Mouse (Mus musculus) liver, embryonic 15.5 days (tissue): ENCODE data around the gene Dapk2. TPM values are rescaled to one million over a fixed set of nuclear protein-coding genes. Genes with fewer than 3 reads are reported as not detected.

ENCODE experiments used
- ATAC-seq: fragments of 200-750 bp; cut with Nextera tagmentation; 2 replicates; pipeline ENCODE4 v1.8.0; 2017; ENCODE audit warnings: moderate number of reproducible peaks, mild to moderate bottlenecking, moderate library complexity; ENCODE audit not compliant: insufficient read depth
- H3K27ac ChIP-seq: fragments of 300-500 bp; sonication (generic); replicated peaks from 2 replicates; pipeline ENCODE4 v1.5.1; 2015; ENCODE audit warnings: mild to moderate bottlenecking, inconsistent platforms
- H3K27me3 ChIP-seq: fragments of 300-500 bp; sonication (generic); 2 replicates; pipeline ENCODE4 v1.6.1; 2015; ENCODE audit warnings: mild to moderate bottlenecking, inconsistent platforms
- H3K36me3 ChIP-seq: fragments of 300-500 bp; sonication (generic); replicated peaks from 2 replicates; pipeline ENCODE4 v1.6.1; 2015; ENCODE audit warnings: moderate library complexity, mild to moderate bottlenecking, inconsistent platforms
- H3K4me1 ChIP-seq: fragments of 300-500 bp; sonication (generic); replicated peaks from 2 replicates; pipeline ENCODE4 v1.6.1; 2015; ENCODE audit warnings: inconsistent platforms
- H3K4me2 ChIP-seq: fragments of 300-500 bp; sonication (generic); 2 replicates; pipeline ENCODE4 v1.6.1; 2015; ENCODE audit warnings: moderate library complexity, mild to moderate bottlenecking, inconsistent platforms
- H3K4me3 ChIP-seq: fragments of 300-500 bp; sonication (generic); replicated peaks from 2 replicates; pipeline ENCODE4 v1.5.1; 2015; ENCODE audit warnings: mild to moderate bottlenecking, inconsistent platforms
- H3K9ac ChIP-seq: fragments of 300-500 bp; sonication (generic); 2 replicates; pipeline ENCODE4 v1.6.1; 2015; ENCODE audit warnings: moderate library complexity, mild to moderate bottlenecking, inconsistent platforms
- H3K9me3 ChIP-seq: fragments of 300-500 bp; sonication (generic); replicated peaks from 2 replicates; pipeline ENCODE4 v1.6.1; 2016; ENCODE audit warnings: inconsistent platforms
- WGBS: fragments of 180-500 bp; shearing (Covaris S2); methylation state at CpG from one replicate; pipeline ENCODE4 v1.1.7; 2015; ENCODE audit warnings: mixed read lengths; ENCODE audit not compliant: insufficient replicate concordance; 5-methylcytosine and 5-hydroxymethylcytosine counted together
- polyA plus RNA-seq: library from polyadenylated mRNA; unstranded; fragments of >200 nt; fragmentation: Nextera tagmentation; extraction: Ambion mirVana; gene quantifications from 2 replicates; pipeline ENCODE4 v1.2.1, GENCODE M21; 2015

The Dapk2 gene
- polyA plus RNA-seq, 1 experiment from 2014 or later = 33.9 TPM

GRCm38 (mm10) chr9:66212088-66212487, 54.1 kb downstream of the Dapk2 start:
- Histone ChIP-seq H3K9me3 (no peaks in the 10 kb centered on the region), H3K27ac (peak overlapping the region; percentile 87), H3K4me2 (no peak overlapping the region; the same call in 1 of the 2 replicates)

GRCm38 (mm10) chr9:66212802-66213201, 54.8 kb downstream of the Dapk2 start:
- ATAC-seq = 0 out of 2 replicates have a peak, but pooled peaks have one; percentile 2
- Histone ChIP-seq H3K36me3 (no peaks in the 10 kb centered on the region), H3K27ac (peak overlapping the region; percentile 87), H3K27me3 (no peaks in the 10 kb centered on the region), H3K4me2 (peak overlapping the region; percentile 75), H3K4me3 (peak overlapping the region; percentile 42; the same call in 1 of the 2 replicates), H3K9me3 (no peaks in the 10 kb centered on the region), H3K4me1 (peaks cover 66% of the 10 kb centered on the region), H3K9ac (peak overlapping the region; percentile 28)
- 42% methylated on average over 5 of the region's 5 CpGs for WGBS

More at GRCm38 (mm10) chr9:66212088-66212487, 54.1 kb downstream of the Dapk2 start:
- 64% methylated on average over 2 of the region's 2 CpGs for WGBS
- Histone ChIP-seq H3K4me1 (peaks cover 60% of the 10 kb centered on the region), H3K36me3 (no peaks in the 10 kb centered on the region), H3K9ac (no peak overlapping the region), H3K27me3 (no peaks in the 10 kb centered on the region), H3K4me3 (no peak overlapping the region)
- ATAC-seq = no peak

- Histone ChIP-seq H3K4me2 (peak overlapping the region; percentile 75), H3K9ac (peak overlapping the region; percentile 49; the same call in 1 of the 2 replicates), H3K9me3 (no peaks in the 10 kb centered on the region), H3K27me3 (no peaks in the 10 kb centered on the region), H3K27ac (peak overlapping the region; percentile 87), H3K36me3 (no peaks in the 10 kb centered on the region), H3K4me1 (peaks cover 70% of the 10 kb centered on the region), H3K4me3 (peak overlapping the region; percentile 42)
- WGBS = 13% methylated on average over 5 of the region's 5 CpGs
- peak; percentile 96 for ATAC-seq
These were observed 55.5 kb downstream of the Dapk2 start for GRCm38 (mm10) chr9:66213386-66214032.

GRCm38 (mm10) chr9:66215551-66215950, 57.5 kb downstream of the Dapk2 start:
- Histone ChIP-seq H3K9ac (no peak overlapping the region), H3K27me3 (no peaks in the 10 kb centered on the region), H3K4me3 (no peak overlapping the region), H3K27ac (peak overlapping the region; percentile 46), H3K9me3 (no peaks in the 10 kb centered on the region), H3K4me2 (no peak overlapping the region), H3K4me1 (peaks cover 76% of the 10 kb centered on the region), H3K36me3 (0 out of 2 replicates have a peak, but pooled peaks cover 4% of the 10 kb centered on the region)
- ATAC-seq = no peak

DNA sequence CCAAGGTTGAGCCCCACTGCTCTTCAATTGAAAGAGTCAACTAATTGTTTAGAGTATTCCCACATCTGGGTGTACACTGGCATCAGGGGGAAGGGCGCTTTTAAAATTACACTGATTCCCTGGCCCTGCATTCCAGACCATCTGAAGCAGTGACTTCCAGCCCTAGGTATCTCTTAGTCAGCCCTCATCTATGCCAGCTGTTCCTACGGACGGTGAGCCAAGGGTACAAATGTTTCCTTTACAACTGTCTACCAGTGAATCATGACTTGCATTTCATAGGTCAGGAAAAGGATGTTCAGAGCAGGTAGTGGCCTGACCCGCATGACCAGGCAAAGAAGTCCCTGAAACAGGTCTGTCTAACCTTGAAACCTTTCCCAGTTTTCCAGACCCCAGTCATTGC, 59.9 kb downstream of the Dapk2 start:
- no peak overlapping the region for H3K4me2 ChIP-seq
- 66% methylated on average over 4 of the region's 4 CpGs for WGBS
- peaks cover 53% of the 10 kb centered on the region for H3K4me1 ChIP-seq
- H3K9me3 ChIP-seq = no peaks in the 10 kb centered on the region
- no peak overlapping the region for H3K4me3 ChIP-seq
- H3K36me3 ChIP-seq = peaks cover 11% of the 10 kb centered on the region
- no peak for ATAC-seq
- no peaks in the 10 kb centered on the region for H3K27me3 ChIP-seq
- H3K9ac ChIP-seq = no peak overlapping the region
- no peak overlapping the region for H3K27ac ChIP-seq

DNA sequence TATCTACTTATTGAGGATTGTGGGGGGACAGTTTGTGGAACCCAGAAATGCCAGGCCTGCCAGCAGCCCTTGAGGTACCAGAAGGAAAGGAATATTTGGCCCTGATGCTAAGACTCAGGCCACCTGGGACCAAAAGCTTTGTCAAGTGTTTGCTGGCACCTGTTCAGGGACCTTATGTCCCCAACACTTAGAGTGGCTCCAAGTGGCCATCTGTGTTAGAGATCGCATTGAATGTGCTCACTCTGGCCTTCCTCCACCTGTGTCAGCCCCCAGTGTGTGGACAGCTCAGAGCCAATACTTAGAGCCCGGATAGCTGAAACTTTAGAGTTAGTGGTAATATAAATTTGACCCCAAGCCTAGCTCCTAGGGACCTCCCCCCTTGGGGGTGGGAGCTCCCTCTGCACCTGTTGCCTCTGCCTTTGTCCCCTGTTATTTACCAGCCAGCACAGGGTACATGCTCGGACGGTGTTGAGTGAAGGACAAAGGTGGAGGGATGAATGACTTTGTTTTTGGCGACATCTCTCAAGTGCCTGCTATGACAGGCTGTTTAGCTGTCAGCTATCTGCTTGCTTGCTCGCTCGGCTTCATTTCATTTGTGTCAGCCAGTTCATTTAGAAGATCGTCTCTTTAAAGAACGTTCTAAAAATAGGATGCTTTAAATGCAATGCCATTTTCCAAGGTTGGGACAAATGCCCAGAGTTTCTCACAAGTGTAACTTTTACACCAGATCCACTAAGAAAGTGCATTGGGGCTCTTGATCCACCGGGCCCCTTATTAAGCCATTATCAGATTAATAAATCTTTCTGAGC, 61.1 kb downstream of the Dapk2 start:
- H3K4me1 ChIP-seq = peaks cover 42% of the 10 kb centered on the region
- no peak overlapping the region for H3K4me2 ChIP-seq
- H3K27me3 ChIP-seq = no peaks in the 10 kb centered on the region
- H3K9me3 ChIP-seq = no peaks in the 10 kb centered on the region
- H3K9ac ChIP-seq = no peak overlapping the region
- H3K36me3 ChIP-seq = peaks cover 11% of the 10 kb centered on the region
- no peak overlapping the region for H3K27ac ChIP-seq
- WGBS = 79% methylated on average over 10 of the region's 10 CpGs
- H3K4me3 ChIP-seq = no peak overlapping the region
- ATAC-seq = no peak

DNA sequence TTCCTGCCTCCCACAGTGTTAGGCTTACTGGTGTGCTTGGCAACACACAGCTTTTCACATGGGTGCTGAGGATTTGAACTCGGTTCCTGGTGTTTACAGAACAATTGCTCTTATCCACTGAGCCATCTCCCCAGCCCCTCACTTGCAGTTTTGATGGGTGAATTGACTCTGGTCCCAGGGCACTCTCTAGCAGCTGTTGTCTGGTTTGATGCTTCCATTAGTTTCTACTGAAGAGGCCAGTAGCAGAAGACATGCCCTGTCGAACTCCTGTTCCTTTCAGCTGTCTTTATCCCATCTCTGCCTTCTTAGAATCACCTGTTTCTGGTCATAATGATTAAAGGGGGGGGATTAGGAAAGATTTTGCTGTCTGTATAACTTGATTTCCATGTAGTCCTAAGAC, 65.8 kb downstream of the Dapk2 start:
- H3K4me2 ChIP-seq = no peak overlapping the region
- no peaks in the 10 kb centered on the region for H3K27me3 ChIP-seq
- no peak overlapping the region for H3K27ac ChIP-seq
- no peak overlapping the region for H3K4me3 ChIP-seq
- no peak for ATAC-seq
- 65% methylated on average over 2 of the region's 2 CpGs for WGBS
- H3K9ac ChIP-seq = no peak overlapping the region
- H3K9me3 ChIP-seq = no peaks in the 10 kb centered on the region
- peaks cover 11% of the 10 kb centered on the region for H3K36me3 ChIP-seq
- peaks cover 25% of the 10 kb centered on the region for H3K4me1 ChIP-seq

- H3K27ac ChIP-seq = no peak overlapping the region
- H3K4me3 ChIP-seq = no peak overlapping the region
- peaks cover 18% of the 10 kb centered on the region for H3K4me1 ChIP-seq
- H3K4me2 ChIP-seq = no peak overlapping the region
- 62% methylated on average over 5 of the region's 5 CpGs for WGBS
- no peaks in the 10 kb centered on the region for H3K27me3 ChIP-seq
- peak; percentile 72 for ATAC-seq
- no peak overlapping the region for H3K9ac ChIP-seq
- H3K9me3 ChIP-seq = no peaks in the 10 kb centered on the region
- peaks cover 6% of the 10 kb centered on the region for H3K36me3 ChIP-seq
These were observed 67.9 kb downstream of the Dapk2 start for GRCm38 (mm10) chr9:66225737-66226485.

DNA sequence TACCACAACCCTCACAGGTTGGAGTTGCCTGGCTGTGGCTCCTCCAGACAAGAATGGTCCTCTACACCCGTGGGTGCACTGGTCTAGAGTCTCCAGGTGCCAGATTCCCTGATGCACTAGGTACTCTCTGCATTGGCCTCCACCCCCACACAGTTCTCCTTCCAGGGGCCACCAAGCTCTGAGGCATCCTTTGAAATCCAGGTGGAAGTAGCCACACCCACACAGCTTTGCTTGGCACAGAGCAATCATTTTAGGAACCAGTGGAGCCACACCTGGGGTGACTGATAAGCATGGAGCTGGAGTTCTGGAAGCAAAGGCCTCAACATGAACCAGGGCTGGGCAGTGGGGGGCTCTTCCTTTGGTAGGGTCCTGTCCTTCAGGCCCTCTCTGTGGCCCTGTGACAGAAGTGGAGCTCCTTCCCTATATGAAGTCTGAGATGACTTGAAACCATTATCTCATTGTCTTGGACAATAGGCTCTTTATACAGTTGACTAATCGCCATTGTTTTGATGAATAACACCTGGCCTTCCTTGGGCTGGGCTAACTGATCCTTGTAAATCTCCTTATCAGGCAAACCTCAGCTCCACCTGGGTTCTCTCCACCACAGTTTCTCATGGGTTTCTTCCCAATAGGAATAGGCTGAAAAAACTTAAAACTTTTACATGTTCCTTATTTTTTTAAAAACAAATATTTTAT, 70.6 kb downstream of the Dapk2 start:
- Histone ChIP-seq H3K4me1 (peaks cover 18% of the 10 kb centered on the region), H3K27me3 (no peaks in the 10 kb centered on the region), H3K4me2 (no peak overlapping the region), H3K4me3 (no peak overlapping the region), H3K9ac (no peak overlapping the region), H3K9me3 (no peaks in the 10 kb centered on the region), H3K27ac (no peak overlapping the region), H3K36me3 (0 out of 2 replicates have a peak, but pooled peaks cover 3% of the 10 kb centered on the region)
- no peak for ATAC-seq
- WGBS = 53% methylated on average over 2 of the region's 2 CpGs

DNA sequence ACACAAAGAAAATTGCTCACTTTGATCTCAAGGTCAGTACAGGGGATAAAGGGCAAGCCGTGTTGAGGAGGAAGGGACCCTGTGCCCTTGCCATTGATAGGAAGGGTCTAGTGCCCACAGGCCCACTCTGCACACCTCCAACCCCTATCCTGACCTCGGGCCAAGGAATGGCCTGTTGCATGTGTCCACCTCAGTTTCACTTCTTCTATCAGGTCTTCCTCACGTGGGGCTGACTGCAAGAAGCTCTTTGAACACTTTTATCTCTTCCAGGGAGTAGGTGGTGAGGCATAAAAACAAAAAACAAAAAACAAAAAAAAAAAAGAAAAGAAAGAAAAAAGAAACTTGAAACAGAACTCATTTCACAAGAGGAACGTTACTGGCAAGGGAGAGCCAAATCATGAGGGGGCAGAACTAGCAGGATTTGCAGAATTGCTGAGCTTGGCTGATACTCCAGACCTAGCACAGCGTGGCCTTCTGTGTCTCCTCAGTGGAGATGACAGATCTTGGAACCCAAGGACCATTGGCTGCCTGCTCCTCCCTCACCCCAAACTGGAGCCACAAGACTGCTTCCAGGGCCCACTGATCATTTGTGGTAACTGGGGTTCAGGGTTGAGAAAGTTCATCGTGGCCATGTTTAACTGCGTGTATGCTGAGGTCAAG, 73.9 kb downstream of the Dapk2 start:
- Histone ChIP-seq H3K36me3 (peaks cover 3% of the 10 kb centered on the region; the same call in 1 of the 2 replicates), H3K27me3 (no peaks in the 10 kb centered on the region), H3K4me1 (peaks cover 5% of the 10 kb centered on the region; the same call in 1 of the 2 replicates), H3K27ac (no peak overlapping the region), H3K4me3 (no peak overlapping the region), H3K4me2 (no peak overlapping the region), H3K9ac (no peak overlapping the region), H3K9me3 (no peaks in the 10 kb centered on the region)
- 55% methylated on average over 7 of the region's 7 CpGs for WGBS
- no peak for ATAC-seq
